Mouse (Mus musculus): ENCODE results near the gene Btbd35f11. TPM values are rescaled to one million over a fixed set of nuclear protein-coding genes. Genes with fewer than 3 reads are reported as not detected.
"Not testable (repeated sequence)": the region's sequence is repeated elsewhere in the genome, so short reads cannot be mapped to it uniquely, and the experiment has no call there.

Btbd35f11 gene
- polyA plus RNA-seq (2016; fragmentation: Nextera tagmentation; extraction: Ambion mirVana) = not detected in 2 replicates

DNA sequence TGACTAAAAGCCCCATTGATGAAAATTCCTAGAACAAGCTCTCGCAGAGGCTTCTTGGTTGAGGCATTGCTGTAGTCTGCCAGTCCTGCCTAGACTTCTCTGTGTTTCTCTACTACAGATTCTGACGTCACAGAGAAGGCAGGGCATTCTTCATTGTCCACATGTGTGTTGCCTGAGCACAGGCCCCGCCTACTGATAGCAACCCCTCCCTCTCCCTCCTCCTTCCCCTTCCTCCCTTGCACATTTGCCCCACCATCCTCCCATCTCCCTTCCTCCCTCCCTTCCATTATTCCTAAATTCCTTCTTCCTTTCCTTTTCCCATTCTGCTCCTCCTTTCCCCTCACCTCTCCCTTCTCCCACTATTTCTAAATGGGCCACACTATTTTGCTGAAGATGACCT lies at the start of gene Btbd35f11:
Gene Btbd35f11 (minus strand): TSS at position 101 of the 400 bp plus-strand sequence.
- H3K4me3 ChIP-seq; H3K36me3 ChIP-seq (replicated peaks); DNase-seq (ENCODE audit: extremely low spot score, low spot score); H3K9me3 ChIP-seq; H3K27me3 ChIP-seq (ENCODE audit: poor library complexity, severe bottlenecking); H3K27ac ChIP-seq; H3K4me1 ChIP-seq: not testable (repeated sequence)
- WGBS = 69% methylated on average over 2 of the region's 3 CpGs

DNA sequence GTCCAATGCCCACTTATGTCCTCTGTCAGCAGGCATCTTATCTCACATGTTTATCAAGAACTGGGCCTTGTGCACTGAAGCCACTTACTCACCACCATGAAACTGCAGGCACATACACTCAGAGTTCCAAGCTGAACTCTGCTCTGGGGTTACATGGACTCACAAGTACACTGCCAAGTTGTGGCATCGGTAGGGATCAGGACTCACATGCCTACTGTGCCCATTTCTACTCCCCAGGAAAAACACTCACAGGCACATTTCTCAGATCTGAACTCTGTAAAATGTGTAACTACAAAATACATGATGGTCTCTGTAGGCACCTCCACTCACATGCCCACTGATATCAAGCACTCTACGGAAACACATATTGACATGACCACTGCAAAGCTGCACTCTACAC lies 33.5 kb downstream of the Btbd35f11 start:
- H3K27me3 ChIP-seq (ENCODE audit: poor library complexity, severe bottlenecking); H3K4me1 ChIP-seq; H3K27ac ChIP-seq; H3K9me3 ChIP-seq; H3K4me3 ChIP-seq; DNase-seq (ENCODE audit: extremely low spot score, low spot score); H3K36me3 ChIP-seq (replicated peaks): not testable (repeated sequence)
- WGBS = 91% methylated on average over 1 of the region's 2 CpGs

Other genes with a start within 250 kb of the Btbd35f11 start
- not detected in 2 replicates for gene Btbd35f24, start 247.9 kb downstream of the Btbd35f11 start, polyA plus RNA-seq (2016; fragmentation: Nextera tagmentation; extraction: Ambion mirVana)

Measured in forebrain, embryonic 10.5 days (tissue).